ENCODE assay signal across 8 mouse cellular contexts in the genomic region with DNA sequence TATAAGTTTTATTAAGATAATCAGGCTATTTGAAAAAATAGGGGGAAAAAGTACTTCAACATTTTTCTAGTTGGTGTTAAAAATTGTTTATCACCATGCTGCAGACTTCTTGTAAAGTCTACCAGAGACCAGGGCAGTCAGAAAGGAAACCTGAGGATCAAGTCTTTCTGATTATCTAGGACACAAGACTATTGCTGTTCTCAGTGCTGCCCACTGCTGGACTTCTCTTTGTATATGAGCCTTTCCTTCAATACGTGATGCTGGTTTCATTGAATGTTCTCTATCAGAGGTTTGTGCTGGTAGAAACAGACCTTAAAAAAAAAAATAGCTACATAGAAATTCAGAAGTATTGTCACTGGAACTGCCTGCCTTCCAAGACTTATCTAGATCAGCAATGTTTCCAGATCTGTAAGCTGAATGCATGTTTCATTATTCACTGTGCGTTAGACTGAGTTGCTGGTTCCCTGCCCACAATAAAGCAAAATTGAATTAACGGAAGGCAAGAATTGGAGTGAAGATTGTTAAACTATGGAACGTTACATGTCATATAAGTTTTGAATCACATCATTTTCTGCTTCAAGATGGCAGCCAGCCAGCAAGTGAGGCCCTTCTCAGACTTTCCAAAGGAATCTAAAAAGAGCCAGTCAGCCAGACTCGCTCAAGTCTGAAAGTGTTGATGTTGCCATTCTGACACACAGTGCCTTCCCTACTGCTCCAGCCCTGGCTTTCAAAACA. TPM values are rescaled to one million over a fixed set of nuclear protein-coding genes. Genes with fewer than 3 reads are reported as not detected.
DNase-seq lines count a peak whose midpoint lies in the region; ATAC-seq and TF ChIP-seq lines count a peak whose summit lies in the region.

No protein-coding gene starts in this region.

- H3K4me2 ChIP-seq in liver, embryonic 14.5 days (ENCODE audit: low read depth): no peak overlapping the region

- H3K9me3 ChIP-seq in liver, embryonic 14.5 days (ENCODE audit: control insufficient read depth, low read length): no peaks in the 10 kb centered on the region

- peak; percentile 37; the same call in 1 of the 2 replicates for TF ChIP-seq CTCF in liver, embryonic 14.5 days (IDR thresholded peaks at IDR 0.05; ENCODE audit: low read depth)

- ATAC-seq in liver, embryonic 14.5 days (ENCODE audit: insufficient read depth): no peak
- peak; percentile 90 for ATAC-seq in common myeloid progenitor, adult 5-6 weeks (replicated peaks; ENCODE audit: low read depth, poor library complexity, severe bottlenecking)

- H3K4me1 ChIP-seq in liver, embryonic 14.5 days (replicated peaks; ENCODE audit: control insufficient read depth in 2 of 2, insufficient read depth in 2 of 2, low read length in 1 of 2): no peaks in the 10 kb centered on the region

- intact Hi-C loops in left cerebral cortex, postnatal 36 days (cut with DNase I): no loop called here

- peak; percentile 51 for DNase-seq in embryo, embryonic 10 days (ENCODE audit: low spot score)
- DNase-seq in embryo, embryonic 9.5 days (ENCODE audit: extremely low spot score): no peak
- DNase-seq in liver, embryonic 14.5 days (ENCODE audit: low read depth in 3 of 3, low spot score in 3 of 3): no peak
- no peak for DNase-seq in liver
- DNase-seq in lung, postnatal 4 days: peak; percentile 53 to 60
- no peak for DNase-seq in left cerebral cortex, postnatal 36 days (ENCODE audit: low spot score in 2 of 2)
- no peak for DNase-seq in gastrocnemius, adult 18-20 months (ENCODE audit: low spot score)

- TF ChIP-seq EP300 in liver, embryonic 14.5 days (IDR thresholded peaks at IDR 0.05; ENCODE audit: low read depth): no peak

- WGBS in liver, embryonic 14.5 days (ENCODE audit: insufficient replicate concordance): 70% methylated on average over 5 of the region's 5 CpGs

- no peak overlapping the region for H3K9ac ChIP-seq in liver, embryonic 14.5 days (replicated peaks)

- H3K27me3 ChIP-seq in liver, embryonic 14.5 days (ENCODE audit: control insufficient read depth, insufficient read depth, low read length): no peaks in the 10 kb centered on the region

- H3K36me3 ChIP-seq in liver, embryonic 14.5 days (replicated peaks; ENCODE audit: control insufficient read depth, insufficient read depth, low read depth): no peaks in the 10 kb centered on the region

- no peak overlapping the region for H3K27ac ChIP-seq in liver, embryonic 14.5 days

- H3K4me3 ChIP-seq in liver, embryonic 14.5 days (ENCODE audit: insufficient read depth in 1 of 2, low read depth in 2 of 2, low read length in 2 of 2): no peak overlapping the region

RNA-seq across cellular contexts. Expression of gene Ddx10, which starts 21.0 kb away (rescaled TPM):
- polyA plus RNA-seq in liver, embryonic 14.5 days (2012; rRNA removed): 3.5 and 7.0 TPM in 2 replicates
- polyA plus RNA-seq in liver, embryonic 14.5 days (2014; fragmentation: Nextera tagmentation; extraction: Ambion mirVana): 14.1 and 14.6 TPM in 2 replicates
- 83.3 and 86.2 TPM in 2 replicates for total RNA-seq in common myeloid progenitor, adult 5-6 weeks (2017)
- 10 to 100 TPM; 20.1 to 21.5 TPM for total RNA-seq in left cerebral cortex, postnatal 36 days (2021)
- total RNA-seq in gastrocnemius, adult 18-20 months (2021): 10 to 100 TPM; 10.5 to 11.3 TPM

RNA-seq across cellular contexts. Expression of gene Exph5, which starts 32.6 kb away (rescaled TPM):
- 0.11 and 0.13 TPM in 2 replicates for polyA plus RNA-seq in liver, embryonic 14.5 days (2012; rRNA removed)
- 0.21 and 0.37 TPM in 2 replicates for polyA plus RNA-seq in liver, embryonic 14.5 days (2014; fragmentation: Nextera tagmentation; extraction: Ambion mirVana)
- not detected in 2 replicates for total RNA-seq in common myeloid progenitor, adult 5-6 weeks (2017)
- total RNA-seq in left cerebral cortex, postnatal 36 days (2021): 10 to 100 TPM; 26.8 to 29.0 TPM
- total RNA-seq in gastrocnemius, adult 18-20 months (2021): 1 to 10 TPM; 1.6 to 3.4 TPM

Comparison
In these comparisons a context has a peak if more than half of its experiments do, and no peak if none do; other contexts are left out.
1. DNase-seq: peak in embryo, embryonic 10 days (single experiment) and lung, postnatal 4 days (2 of 2); none in embryo, embryonic 9.5 days (single experiment), liver, embryonic 14.5 days (0 of 3), liver (single experiment), left cerebral cortex, postnatal 36 days (0 of 2) and gastrocnemius, adult 18-20 months (single experiment).
2. RNA of gene Exph5, which starts 32.6 kb away (total RNA-seq): 26.8 to 29.0 TPM in left cerebral cortex, postnatal 36 days; 1.6 to 3.4 TPM in gastrocnemius, adult 18-20 months and not detected in common myeloid progenitor, adult 5-6 weeks; every median in the first group is over 4 times any median in the second.